Mouse (Mus musculus) kidney, embryonic 16.5 days (tissue): ENCODE data around the gene Trem2. TPM values are rescaled to one million over a fixed set of nuclear protein-coding genes. Genes with fewer than 3 reads are reported as not detected.

Experiments
- ATAC-seq: fragments of 200-750 bp; cut with Nextera tagmentation; 2 replicates; pipeline ENCODE4 v1.8.0; 2017; ENCODE audit warnings: moderate TSS enrichment; ENCODE audit not compliant: low FRiP score, low TSS enrichment
- H3K27ac ChIP-seq: fragments of 300-500 bp; sonication (generic); 2 replicates; pipeline ENCODE4 v1.5.1; 2014; ENCODE audit warnings: low read length
- H3K27me3 ChIP-seq: fragments of 300-500 bp; sonication (generic); 2 replicates; pipeline ENCODE4 v1.6.1; 2014; ENCODE audit warnings: low read length, control low read depth, mixed read lengths; ENCODE audit not compliant: insufficient read depth
- H3K36me3 ChIP-seq: fragments of 300-500 bp; sonication (generic); 2 replicates; pipeline ENCODE4 v1.6.1; 2014; ENCODE audit warnings: low read length, control low read depth, mixed read lengths; ENCODE audit not compliant: insufficient read depth
- H3K4me1 ChIP-seq: fragments of 300-500 bp; sonication (generic); 2 replicates; pipeline ENCODE4 v1.6.1; 2014; ENCODE audit warnings: low read length, control low read depth, mixed read lengths; ENCODE audit not compliant: insufficient read depth
- H3K4me2 ChIP-seq: fragments of 300-500 bp; sonication (generic); replicated peaks from 2 replicates; pipeline ENCODE4 v1.6.1; 2014; ENCODE audit warnings: low read depth, low read length
- H3K4me3 ChIP-seq: fragments of 300-500 bp; sonication (generic); 2 replicates; pipeline ENCODE4 v1.5.1; 2014; ENCODE audit warnings: mild to moderate bottlenecking, low read length
- H3K9ac ChIP-seq: fragments of 300-500 bp; sonication (generic); replicated peaks from 2 replicates; pipeline ENCODE4 v1.6.1; 2014; ENCODE audit warnings: low read length
- H3K9me3 ChIP-seq: fragments of 300-500 bp; sonication (generic); 2 replicates; pipeline ENCODE4 v1.6.1; 2016; ENCODE audit warnings: low read length, control low read depth
- WGBS: fragments of 180-500 bp; shearing (Covaris S2); extraction: QIAGEN DNeasy Blood & Tissue Kit; methylation state at CpG from one replicate; pipeline ENCODE4 v1.1.7; 2014; 5-methylcytosine and 5-hydroxymethylcytosine counted together
- polyA plus RNA-seq: library from polyadenylated mRNA; unstranded; fragments of >200 nt; fragmentation: Nextera tagmentation; extraction: Ambion mirVana; gene quantifications from 2 replicates; pipeline ENCODE4 v1.2.1, GENCODE M21; 2015

The Trem2 gene
- polyA plus RNA-seq, 1 experiment from 2014 or later = 2.4 TPM

GRCm38 (mm10) chr17:48323236-48323635 is 23.0 kb upstream of the Trem2 start:
- Histone ChIP-seq H3K4me3 (no peak overlapping the region), H3K9ac (no peak overlapping the region), H3K36me3 (no peaks in the 10 kb centered on the region), H3K4me2 (no peak overlapping the region), H3K4me1 (no peaks in the 10 kb centered on the region), H3K27me3 (no peaks in the 10 kb centered on the region), H3K9me3 (no peaks in the 10 kb centered on the region), H3K27ac (no peak overlapping the region)
- ATAC-seq = no peak
- WGBS = 80% methylated on average over 3 of the region's 3 CpGs

- ATAC-seq = no peak
- Histone ChIP-seq H3K27ac (no peak overlapping the region), H3K27me3 (no peaks in the 10 kb centered on the region), H3K9me3 (no peaks in the 10 kb centered on the region), H3K9ac (no peak overlapping the region), H3K36me3 (no peaks in the 10 kb centered on the region), H3K4me3 (no peak overlapping the region), H3K4me1 (no peaks in the 10 kb centered on the region), H3K4me2 (no peak overlapping the region)
- WGBS = 77% methylated on average over 5 of the region's 5 CpGs
Measured at GRCm38 (mm10) chr17:48324258-48324657, 21.9 kb upstream of the Trem2 start.

- H3K36me3 ChIP-seq = no peaks in the 10 kb centered on the region
- no peak overlapping the region for H3K4me3 ChIP-seq
- no peak overlapping the region for H3K4me2 ChIP-seq
- H3K9ac ChIP-seq = no peak overlapping the region
- no peak for ATAC-seq
- H3K27ac ChIP-seq = no peak overlapping the region
- no peaks in the 10 kb centered on the region for H3K27me3 ChIP-seq
- no peaks in the 10 kb centered on the region for H3K4me1 ChIP-seq
- 91% methylated on average over 6 of the region's 6 CpGs for WGBS
- no peaks in the 10 kb centered on the region for H3K9me3 ChIP-seq
Measured at GRCm38 (mm10) chr17:48325093-48325492, 21.1 kb upstream of the Trem2 start.

- no peak for ATAC-seq
- 83% methylated on average over 11 of the region's 11 CpGs for WGBS
- H3K4me3 ChIP-seq = no peak overlapping the region
- H3K27ac ChIP-seq = no peak overlapping the region
- H3K36me3 ChIP-seq = no peaks in the 10 kb centered on the region
- H3K9ac ChIP-seq = no peak overlapping the region
- H3K4me2 ChIP-seq = no peak overlapping the region
- H3K4me1 ChIP-seq = no peaks in the 10 kb centered on the region
- no peaks in the 10 kb centered on the region for H3K27me3 ChIP-seq
- H3K9me3 ChIP-seq = no peaks in the 10 kb centered on the region
Measured at GRCm38 (mm10) chr17:48325638-48326037, 20.6 kb upstream of the Trem2 start.

GRCm38 (mm10) chr17:48326656-48327055 is 19.5 kb upstream of the Trem2 start:
- no peak overlapping the region for H3K4me3 ChIP-seq

GRCm38 (mm10) chr17:48332524-48332923 is 13.7 kb upstream of the Trem2 start:
- no peak overlapping the region for H3K4me3 ChIP-seq
- no peaks in the 10 kb centered on the region for H3K27me3 ChIP-seq
- WGBS = 89% methylated on average over 2 of the region's 2 CpGs
- H3K9ac ChIP-seq = no peak overlapping the region
- H3K4me1 ChIP-seq = no peaks in the 10 kb centered on the region
- H3K36me3 ChIP-seq = no peaks in the 10 kb centered on the region
- no peak for ATAC-seq
- no peak overlapping the region for H3K27ac ChIP-seq
- no peak overlapping the region for H3K4me2 ChIP-seq
- no peaks in the 10 kb centered on the region for H3K9me3 ChIP-seq

More at GRCm38 (mm10) chr17:48326656-48327055, 19.5 kb upstream of the Trem2 start:
- H3K27me3 ChIP-seq = no peaks in the 10 kb centered on the region
- no peak for ATAC-seq
- H3K9me3 ChIP-seq = no peaks in the 10 kb centered on the region
- no peak overlapping the region for H3K27ac ChIP-seq
- H3K36me3 ChIP-seq = no peaks in the 10 kb centered on the region
- no peak overlapping the region for H3K4me2 ChIP-seq
- WGBS = 59% methylated on average over 4 of the region's 4 CpGs
- no peak overlapping the region for H3K9ac ChIP-seq
- H3K4me1 ChIP-seq = no peaks in the 10 kb centered on the region

GRCm38 (mm10) chr17:48334186-48334585 is 12.0 kb upstream of the Trem2 start:
- 89% methylated on average over 4 of the region's 4 CpGs for WGBS
- Histone ChIP-seq H3K4me1 (no peaks in the 10 kb centered on the region), H3K4me2 (no peak overlapping the region), H3K4me3 (no peak overlapping the region), H3K9ac (no peak overlapping the region), H3K9me3 (no peaks in the 10 kb centered on the region), H3K27ac (no peak overlapping the region), H3K36me3 (no peaks in the 10 kb centered on the region), H3K27me3 (no peaks in the 10 kb centered on the region)
- ATAC-seq = no peak

- no peak for ATAC-seq
- no peaks in the 10 kb centered on the region for H3K27me3 ChIP-seq
- H3K4me3 ChIP-seq = no peak overlapping the region
- H3K9me3 ChIP-seq = no peaks in the 10 kb centered on the region
- H3K4me1 ChIP-seq = no peaks in the 10 kb centered on the region
- 2% methylated on average over 6 of the region's 6 CpGs for WGBS
- no peak overlapping the region for H3K4me2 ChIP-seq
- H3K27ac ChIP-seq = no peak overlapping the region
- H3K9ac ChIP-seq = no peak overlapping the region
- no peaks in the 10 kb centered on the region for H3K36me3 ChIP-seq
Measured at GRCm38 (mm10) chr17:48336857-48337256, 9.3 kb upstream of the Trem2 start.

- no peak overlapping the region for H3K27ac ChIP-seq
- no peaks in the 10 kb centered on the region for H3K36me3 ChIP-seq
- no peaks in the 10 kb centered on the region for H3K27me3 ChIP-seq
- WGBS = 96% methylated on average over 1 of the region's 1 CpGs
- no peak overlapping the region for H3K9ac ChIP-seq
- ATAC-seq = no peak
- H3K4me2 ChIP-seq = no peak overlapping the region
- H3K4me3 ChIP-seq = no peak overlapping the region
- H3K9me3 ChIP-seq = no peaks in the 10 kb centered on the region
- no peaks in the 10 kb centered on the region for H3K4me1 ChIP-seq
Measured at GRCm38 (mm10) chr17:48340267-48340666, 5.9 kb upstream of the Trem2 start.

- H3K4me2 ChIP-seq = no peak overlapping the region
- H3K9ac ChIP-seq = no peak overlapping the region
- H3K4me1 ChIP-seq = no peaks in the 10 kb centered on the region
- ATAC-seq = no peak
- 73% methylated on average over 3 of the region's 3 CpGs for WGBS
- no peak overlapping the region for H3K4me3 ChIP-seq
- no peak overlapping the region for H3K27ac ChIP-seq
- no peaks in the 10 kb centered on the region for H3K36me3 ChIP-seq
- H3K27me3 ChIP-seq = no peaks in the 10 kb centered on the region
- H3K9me3 ChIP-seq = no peaks in the 10 kb centered on the region
Measured at GRCm38 (mm10) chr17:48341947-48342346, 4.3 kb upstream of the Trem2 start.

GRCm38 (mm10) chr17:48343065-48343464 is 3.1 kb upstream of the Trem2 start:
- no peak for ATAC-seq
- Histone ChIP-seq H3K27ac (no peak overlapping the region), H3K4me2 (no peak overlapping the region), H3K27me3 (no peaks in the 10 kb centered on the region), H3K9me3 (no peaks in the 10 kb centered on the region), H3K9ac (no peak overlapping the region), H3K4me3 (no peak overlapping the region), H3K36me3 (no peaks in the 10 kb centered on the region), H3K4me1 (no peaks in the 10 kb centered on the region)
- WGBS = 86% methylated on average over 2 of the region's 2 CpGs
